Mouse (Mus musculus): ENCODE measurements around the gene Nkiras2. TPM values are rescaled to one million over a fixed set of nuclear protein-coding genes. Genes with fewer than 3 reads are reported as not detected.

Nkiras2 gene
- polyA plus RNA-seq, 1 experiment, result 39.5 TPM

DNA sequence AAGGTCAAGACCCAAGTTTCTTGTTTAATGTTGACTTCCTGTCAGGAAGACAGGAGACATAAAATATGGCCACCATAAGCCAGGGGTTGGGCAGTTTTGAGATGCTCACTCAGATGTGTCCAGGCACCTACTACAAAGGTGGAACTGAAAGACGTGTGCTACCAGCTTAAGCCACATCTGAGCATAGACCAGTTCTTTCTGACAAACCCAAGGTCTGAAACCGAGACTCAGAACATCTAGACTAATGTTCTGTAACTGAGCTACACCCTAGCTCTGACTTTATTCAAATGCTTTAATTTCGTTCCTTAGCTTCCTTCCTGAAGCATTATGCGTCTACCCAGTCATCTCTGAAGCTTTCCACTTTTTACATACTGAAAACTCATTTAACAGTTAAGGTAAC, 21.0 kb upstream of the Nkiras2 start:
- H3K4me1 ChIP-seq (ENCODE audit: control insufficient read depth, insufficient read depth, insufficient read length), result peaks cover 15% of the 10 kb centered on the region
- no peak overlapping the region for H3K4me3 ChIP-seq (ENCODE audit: extremely low read depth, insufficient read depth, insufficient read length)
- H3K36me3 ChIP-seq (ENCODE audit: control insufficient read depth, insufficient read depth, low read length), result peaks cover 26% of the 10 kb centered on the region
- H3K27ac ChIP-seq (ENCODE audit: insufficient read depth, low read length), result peak overlapping the region; percentile 87
- H3K27me3 ChIP-seq (ENCODE audit: control insufficient read depth, insufficient read depth, low read length), result no peaks in the 10 kb centered on the region
- TF ChIP-seq POLR2A (IDR thresholded peaks at IDR 0.05; ENCODE audit: low read depth, low read length), result no peak
- no peak for TF ChIP-seq CTCF (IDR thresholded peaks at IDR 0.05; ENCODE audit: extremely low read depth, insufficient read depth, insufficient read length, insufficient replicate concordance)
- DNase-seq (ENCODE audit: low read depth in 1 of 2, low spot score in 2 of 2), result peak in 1 of 2 experiments; percentile 49
- 36% methylated on average over 4 of the region's 4 CpGs for WGBS

GRCm38 (mm10) chr11:100601372-100601771, 17.7 kb upstream of the Nkiras2 start:
- DNase-seq (ENCODE audit: low read depth in 1 of 2, low spot score in 2 of 2), result no peak
- Histone ChIP-seq H3K4me3 (ENCODE audit: extremely low read depth, insufficient read depth, insufficient read length) (no peak overlapping the region), H3K27ac (ENCODE audit: insufficient read depth, low read length) (no peak overlapping the region), H3K36me3 (ENCODE audit: control insufficient read depth, insufficient read depth, low read length) (peaks cover 19% of the 10 kb centered on the region), H3K27me3 (ENCODE audit: control insufficient read depth, insufficient read depth, low read length) (no peaks in the 10 kb centered on the region), H3K4me1 (ENCODE audit: control insufficient read depth, insufficient read depth, insufficient read length) (peaks cover 15% of the 10 kb centered on the region)
- TF ChIP-seq POLR2A (IDR thresholded peaks at IDR 0.05; ENCODE audit: low read depth, low read length) (no peak), CTCF (IDR thresholded peaks at IDR 0.05; ENCODE audit: extremely low read depth, insufficient read depth, insufficient read length, insufficient replicate concordance) (no peak)
- WGBS, result 92% methylated on average over 3 of the region's 3 CpGs

DNA sequence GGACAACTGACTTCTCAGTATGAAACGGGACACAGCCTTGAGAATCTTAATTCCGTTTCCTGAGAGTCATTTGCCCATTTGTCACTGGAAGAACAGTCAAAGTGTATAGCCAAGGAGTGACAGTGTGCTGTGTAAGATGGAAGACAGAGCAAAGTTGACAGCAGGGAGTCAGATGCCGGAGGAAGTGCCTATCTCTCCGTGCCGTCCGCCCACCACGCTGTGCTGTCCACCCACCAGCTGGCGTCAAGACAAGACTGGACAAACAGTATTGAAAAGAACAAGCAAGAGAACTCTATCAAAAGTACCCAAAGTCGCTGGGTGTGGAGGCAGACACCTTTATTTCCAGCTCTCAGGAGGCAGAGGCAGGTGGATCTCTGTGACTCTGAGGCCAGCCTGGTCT, 15.9 kb upstream of the Nkiras2 start:
- H3K36me3 ChIP-seq (ENCODE audit: control insufficient read depth, insufficient read depth, low read length), result peaks cover 14% of the 10 kb centered on the region
- 88% methylated on average over 9 of the region's 9 CpGs for WGBS
- H3K27ac ChIP-seq (ENCODE audit: insufficient read depth, low read length), result 0 out of 2 replicates have a peak overlapping the region, but pooled peaks have one; percentile 8
- H3K4me3 ChIP-seq (ENCODE audit: extremely low read depth, insufficient read depth, insufficient read length), result no peak overlapping the region
- no peaks in the 10 kb centered on the region for H3K27me3 ChIP-seq (ENCODE audit: control insufficient read depth, insufficient read depth, low read length)
- no peak for DNase-seq (ENCODE audit: low read depth in 1 of 2, low spot score in 2 of 2)
- peaks cover 8% of the 10 kb centered on the region; the same call in 1 of the 2 replicates for H3K4me1 ChIP-seq (ENCODE audit: control insufficient read depth, insufficient read depth, insufficient read length)
- TF ChIP-seq CTCF (IDR thresholded peaks at IDR 0.05; ENCODE audit: extremely low read depth, insufficient read depth, insufficient read length, insufficient replicate concordance) (no peak), POLR2A (IDR thresholded peaks at IDR 0.05; ENCODE audit: low read depth, low read length) (no peak)

- Histone ChIP-seq H3K27ac (ENCODE audit: insufficient read depth, low read length) (no peak overlapping the region), H3K4me3 (ENCODE audit: extremely low read depth, insufficient read depth, insufficient read length) (no peak overlapping the region), H3K4me1 (ENCODE audit: control insufficient read depth, insufficient read depth, insufficient read length) (peaks cover 6% of the 10 kb centered on the region; the same call in 1 of the 2 replicates), H3K36me3 (ENCODE audit: control insufficient read depth, insufficient read depth, low read length) (peaks cover 15% of the 10 kb centered on the region), H3K27me3 (ENCODE audit: control insufficient read depth, insufficient read depth, low read length) (no peaks in the 10 kb centered on the region)
- no peak for DNase-seq (ENCODE audit: low read depth in 1 of 2, low spot score in 2 of 2)
- no peak for TF ChIP-seq CTCF (IDR thresholded peaks at IDR 0.05; ENCODE audit: extremely low read depth, insufficient read depth, insufficient read length, insufficient replicate concordance)
- TF ChIP-seq POLR2A (IDR thresholded peaks at IDR 0.05; ENCODE audit: low read depth, low read length), result no peak
- 85% methylated on average over 8 of the region's 8 CpGs for WGBS
Measured at GRCm38 (mm10) chr11:100603813-100604212, 15.2 kb upstream of the Nkiras2 start.

- H3K4me3 ChIP-seq (ENCODE audit: extremely low read depth, insufficient read depth, insufficient read length), result no peak overlapping the region
- no peak for DNase-seq (ENCODE audit: low read depth in 1 of 2, low spot score in 2 of 2)
- no peak overlapping the region for H3K27ac ChIP-seq (ENCODE audit: insufficient read depth, low read length)
- H3K36me3 ChIP-seq (ENCODE audit: control insufficient read depth, insufficient read depth, low read length), result peaks cover 13% of the 10 kb centered on the region
- no peaks in the 10 kb centered on the region for H3K27me3 ChIP-seq (ENCODE audit: control insufficient read depth, insufficient read depth, low read length)
- H3K4me1 ChIP-seq (ENCODE audit: control insufficient read depth, insufficient read depth, insufficient read length), result peaks cover 5% of the 10 kb centered on the region; the same call in 1 of the 2 replicates
- no peak for TF ChIP-seq POLR2A (IDR thresholded peaks at IDR 0.05; ENCODE audit: low read depth, low read length)
- TF ChIP-seq CTCF (IDR thresholded peaks at IDR 0.05; ENCODE audit: extremely low read depth, insufficient read depth, insufficient read length, insufficient replicate concordance), result no peak
- WGBS, result 94% methylated on average over 4 of the region's 4 CpGs
Measured at GRCm38 (mm10) chr11:100604321-100605005, 14.6 kb upstream of the Nkiras2 start.

- H3K36me3 ChIP-seq (ENCODE audit: control insufficient read depth, insufficient read depth, low read length), result peaks cover 12% of the 10 kb centered on the region
- H3K4me1 ChIP-seq (ENCODE audit: control insufficient read depth, insufficient read depth, insufficient read length), result peaks cover 5% of the 10 kb centered on the region; the same call in 1 of the 2 replicates
- no peak overlapping the region for H3K4me3 ChIP-seq (ENCODE audit: extremely low read depth, insufficient read depth, insufficient read length)
- TF ChIP-seq CTCF (IDR thresholded peaks at IDR 0.05; ENCODE audit: extremely low read depth, insufficient read depth, insufficient read length, insufficient replicate concordance) (no peak), POLR2A (IDR thresholded peaks at IDR 0.05; ENCODE audit: low read depth, low read length) (no peak)
- H3K27ac ChIP-seq (ENCODE audit: insufficient read depth, low read length), result no peak overlapping the region
- 90% methylated on average over 10 of the region's 10 CpGs for WGBS
- DNase-seq (ENCODE audit: low read depth in 1 of 2, low spot score in 2 of 2), result no peak
- no peaks in the 10 kb centered on the region for H3K27me3 ChIP-seq (ENCODE audit: control insufficient read depth, insufficient read depth, low read length)
Measured at GRCm38 (mm10) chr11:100605451-100605850, 13.6 kb upstream of the Nkiras2 start.

DNA sequence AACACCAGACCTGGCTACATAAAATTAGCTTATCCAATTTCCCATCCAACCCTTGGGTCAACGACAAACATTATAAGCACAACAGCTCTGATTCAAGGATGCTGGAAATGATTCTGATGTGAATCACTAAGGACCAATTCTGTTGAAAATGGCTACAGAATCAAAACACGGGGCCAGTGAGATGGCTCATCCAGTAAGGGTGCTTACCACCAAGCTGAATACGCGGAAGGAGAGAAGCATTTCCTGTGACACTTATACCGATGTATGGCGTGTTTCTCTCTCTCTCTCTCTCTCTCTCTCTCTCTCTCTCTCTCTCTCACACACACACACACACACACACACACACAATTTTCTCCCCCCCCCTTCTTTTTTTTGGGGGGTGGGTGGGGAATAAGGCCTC, 11.9 kb upstream of the Nkiras2 start:
- no peak for DNase-seq (ENCODE audit: low read depth in 1 of 2, low spot score in 2 of 2)
- TF ChIP-seq CTCF (IDR thresholded peaks at IDR 0.05; ENCODE audit: extremely low read depth, insufficient read depth, insufficient read length, insufficient replicate concordance) (no peak), POLR2A (IDR thresholded peaks at IDR 0.05; ENCODE audit: low read depth, low read length) (no peak)
- H3K4me3 ChIP-seq (ENCODE audit: extremely low read depth, insufficient read depth, insufficient read length), result no peak overlapping the region
- peaks cover 5% of the 10 kb centered on the region; the same call in 1 of the 2 replicates for H3K4me1 ChIP-seq (ENCODE audit: control insufficient read depth, insufficient read depth, insufficient read length)
- no peak overlapping the region for H3K27ac ChIP-seq (ENCODE audit: insufficient read depth, low read length)
- WGBS, result 74% methylated on average over 6 of the region's 6 CpGs
- no peaks in the 10 kb centered on the region for H3K27me3 ChIP-seq (ENCODE audit: control insufficient read depth, insufficient read depth, low read length)
- H3K36me3 ChIP-seq (ENCODE audit: control insufficient read depth, insufficient read depth, low read length), result peaks cover 9% of the 10 kb centered on the region

All from spleen, adult 2 months (tissue).